8 mouse cellular contexts compared by ENCODE assay signal in the genomic region with DNA sequence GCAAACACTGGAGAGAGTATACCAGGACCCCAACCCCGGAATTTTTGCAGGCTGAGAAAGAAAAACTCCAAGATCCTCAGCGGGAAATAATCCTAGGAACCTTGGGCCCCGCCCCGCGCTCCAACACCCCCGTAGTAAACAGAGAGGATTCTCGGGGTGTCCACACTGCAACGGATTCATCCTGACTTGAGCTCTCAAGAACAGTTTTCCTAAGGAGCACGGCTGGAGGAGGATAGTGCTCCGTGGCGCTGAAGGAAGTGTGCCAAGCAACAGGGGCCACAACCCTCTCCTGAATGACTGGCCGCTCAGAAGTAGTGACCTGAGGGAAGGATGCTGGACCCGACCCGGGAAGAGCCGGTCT. TPM values are rescaled to one million over a fixed set of nuclear protein-coding genes. Genes with fewer than 3 reads are reported as not detected.
DNase-seq lines count a peak whose midpoint lies in the region; ATAC-seq and TF ChIP-seq lines count a peak whose summit lies in the region.

No protein-coding gene starts in this region.

- intact Hi-C loops in gastrocnemius, postnatal 36 days (cut with DNase I): loop anchor here (5.0 kb wide), 1 partner anchor 105 kb away; a partner anchor contains a TSS

- TF ChIP-seq CTCF in Patski (IDR thresholded peaks at IDR 0.05): no peak
- TF ChIP-seq CTCF in liver, postnatal 0 days (IDR thresholded peaks at IDR 0.05; ENCODE audit: low read depth): no peak

- peaks cover 8% of the 10 kb centered on the region for H3K36me3 ChIP-seq in kidney, embryonic 15.5 days
- H3K36me3 ChIP-seq in liver, postnatal 0 days (replicated peaks; ENCODE audit: insufficient read depth, low read length): peaks cover 8% of the 10 kb centered on the region; the same call in 1 of the 2 replicates

- no peak for ATAC-seq in kidney, embryonic 15.5 days (replicated peaks; ENCODE audit: low FRiP score)
- no peak for ATAC-seq in Patski
- no peak; the same call in 1 of the 2 replicates for ATAC-seq in liver, postnatal 0 days

- no peak for TF ChIP-seq EP300 in liver, postnatal 0 days (IDR thresholded peaks at IDR 0.05; ENCODE audit: low read depth)

- DNase-seq in kidney, postnatal 36 days: no peak
- DNase-seq in Patski (ENCODE audit: low read depth, low spot score): peak; percentile 22
- DNase-seq in frontal cortex, adult 2 months (ENCODE audit: extremely low spot score in 1 of 2, low spot score in 1 of 2): peak; percentile 13 to 29
- no peak for DNase-seq in liver, postnatal 0 days
- DNase-seq in gastrocnemius, postnatal 36 days: no peak
- no peak for DNase-seq in kidney, postnatal 25 days
- no peak for DNase-seq in kidney, adult 11 months

- in situ Hi-C loops in Patski (cut with MboI; ENCODE audit: low pct_unique_long_range_greater_than_20kb): no loop called here

- CTCF ChIA-PET in Patski (lab: Charles Lee): interaction anchor here (1.0 to 2.3 kb wide), 6 partner anchors 10 to 109 kb away, joined by 3 to 7 read pairs (median 5); no protein-coding TSS in a partner anchor

- POLR2A ChIA-PET in Patski (lab: Charles Lee): no interaction called here

- H3K27me3 ChIP-seq in kidney, embryonic 15.5 days: no peaks in the 10 kb centered on the region
- no peaks in the 10 kb centered on the region for H3K27me3 ChIP-seq in Patski
- H3K27me3 ChIP-seq in liver, postnatal 0 days (ENCODE audit: insufficient read depth, low read length): no peaks in the 10 kb centered on the region

- H3K4me1 ChIP-seq in kidney, embryonic 15.5 days: peaks cover 6% of the 10 kb centered on the region; the same call in 1 of the 2 replicates
- H3K4me1 ChIP-seq in liver, postnatal 0 days (ENCODE audit: insufficient read depth): peaks cover 8% of the 10 kb centered on the region

- 1% methylated on average over 15 of the region's 15 CpGs for WGBS in kidney, embryonic 15.5 days
- under 1% methylated on average over 13 of the region's 15 CpGs for WGBS in liver, postnatal 0 days (ENCODE audit: insufficient replicate concordance)

- peak overlapping the region; percentile 91 for H3K4me3 ChIP-seq in kidney, embryonic 15.5 days (replicated peaks)
- H3K4me3 ChIP-seq in liver, postnatal 0 days (ENCODE audit: low read depth, low read length): peak overlapping the region; percentile 70

- H3K27ac ChIP-seq in kidney, embryonic 15.5 days: peak overlapping the region; percentile 98
- H3K27ac ChIP-seq in liver, postnatal 0 days (ENCODE audit: low read depth): peak overlapping the region; percentile 82

- no peaks in the 10 kb centered on the region for H3K9me3 ChIP-seq in kidney, embryonic 15.5 days (replicated peaks)
- no peaks in the 10 kb centered on the region for H3K9me3 ChIP-seq in liver, postnatal 0 days (ENCODE audit: low read length)

- H3K9ac ChIP-seq in kidney, embryonic 15.5 days: peak overlapping the region; percentile 87
- peak overlapping the region; percentile 66 for H3K9ac ChIP-seq in liver, postnatal 0 days (replicated peaks)

- peak overlapping the region; percentile 78 for H3K4me2 ChIP-seq in kidney, embryonic 15.5 days
- H3K4me2 ChIP-seq in liver, postnatal 0 days (ENCODE audit: low read depth, low read length): peak overlapping the region; percentile 99

RNA-seq across cellular contexts. Expression of a gene that starts 0.5 kb away (rescaled TPM):
- 12.8 and 14.0 TPM in 2 replicates for polyA plus RNA-seq in kidney, embryonic 15.5 days (2015; fragmentation: Nextera tagmentation; extraction: Ambion mirVana)
- polyA plus RNA-seq in Patski (2021): 21.5 TPM
- polyA plus RNA-seq in frontal cortex, adult 2 months (2012; rRNA removed): 5.9 and 6.8 TPM in 2 replicates
- polyA plus RNA-seq in liver, postnatal 0 days (2015; fragmentation: Nextera tagmentation; extraction: Ambion mirVana): 1.9 and 2.0 TPM in 2 replicates
- 1 to 10 TPM; 3.8 to 4.0 TPM for total RNA-seq in gastrocnemius, postnatal 36 days (2021)

RNA-seq across cellular contexts. Expression of a gene that starts 25.6 kb away (rescaled TPM):
- polyA plus RNA-seq in kidney, embryonic 15.5 days (2015; fragmentation: Nextera tagmentation; extraction: Ambion mirVana): not detected in 2 replicates
- not detected for polyA plus RNA-seq in Patski (2021)
- not detected in 2 replicates for polyA plus RNA-seq in frontal cortex, adult 2 months (2012; rRNA removed)
- polyA plus RNA-seq in liver, postnatal 0 days (2015; fragmentation: Nextera tagmentation; extraction: Ambion mirVana): not detected in 2 replicates
- not detected for total RNA-seq in gastrocnemius, postnatal 36 days (2021)

Comparison
In these comparisons a context has a peak if more than half of its experiments do, and no peak if none do; other contexts are left out.
1. DNase-seq: peak in Patski (single experiment) and frontal cortex, adult 2 months (2 of 2); none in kidney, postnatal 36 days (0 of 2), liver, postnatal 0 days (single experiment), gastrocnemius, postnatal 36 days (0 of 2), kidney, postnatal 25 days (0 of 2) and kidney, adult 11 months (single experiment).